Mouse (Mus musculus): ENCODE results near the gene Apoh. TPM values are rescaled to one million over a fixed set of nuclear protein-coding genes. Genes with fewer than 3 reads are reported as not detected.

The Apoh gene
- total RNA-seq, 2 experiments from 2014 or later = 0.77 to 1.2 TPM

GRCm38 (mm10) chr11:108309791-108310190 lies 33.4 kb upstream of the Apoh start:
- no peak for DNase-seq (ENCODE audit: extremely low spot score in 1 of 2, low spot score in 2 of 2)
- no peak for TF ChIP-seq CTCF (IDR thresholded peaks at IDR 0.05)
- intact Hi-C loops (cut with DNase I) = no loop called here
- Histone ChIP-seq H3K27ac (no peak overlapping the region), H3K4me3 (no peak overlapping the region)

DNA sequence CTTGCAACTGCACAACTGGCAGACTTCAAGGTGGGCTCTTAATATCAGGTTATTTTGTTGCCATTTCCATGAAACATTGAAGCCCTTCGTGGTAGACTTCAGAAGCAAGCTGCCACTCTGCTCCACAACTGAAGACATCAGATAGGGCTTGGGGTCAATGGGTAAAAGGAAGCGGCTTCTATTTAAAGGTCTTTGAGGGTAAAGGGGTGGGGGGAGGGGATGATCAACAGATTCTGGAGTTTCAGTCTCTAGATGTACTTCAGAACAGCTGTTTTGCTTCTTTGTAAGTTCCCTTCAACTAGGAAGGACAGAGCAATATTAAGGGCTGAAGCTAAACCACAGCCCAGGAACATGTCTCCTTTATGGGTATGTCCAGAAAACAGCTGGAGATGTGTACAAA lies 31.2 kb upstream of the Apoh start:
- no peak for DNase-seq (ENCODE audit: extremely low spot score in 1 of 2, low spot score in 2 of 2)
- no peak for TF ChIP-seq CTCF (IDR thresholded peaks at IDR 0.05)
- H3K4me3 ChIP-seq = no peak overlapping the region
- intact Hi-C loops (cut with DNase I) = no loop called here
- H3K27ac ChIP-seq = no peak overlapping the region; the same call in 1 of the 2 replicates

- no peak for TF ChIP-seq CTCF (IDR thresholded peaks at IDR 0.05)
- no peak overlapping the region; the same call in 1 of the 2 replicates for H3K27ac ChIP-seq
- DNase-seq (ENCODE audit: extremely low spot score in 1 of 2, low spot score in 2 of 2) = no peak
- no peak overlapping the region for H3K4me3 ChIP-seq
- intact Hi-C loops (cut with DNase I) = no loop called here
Measured at GRCm38 (mm10) chr11:108312516-108312915, 30.6 kb upstream of the Apoh start.

DNA sequence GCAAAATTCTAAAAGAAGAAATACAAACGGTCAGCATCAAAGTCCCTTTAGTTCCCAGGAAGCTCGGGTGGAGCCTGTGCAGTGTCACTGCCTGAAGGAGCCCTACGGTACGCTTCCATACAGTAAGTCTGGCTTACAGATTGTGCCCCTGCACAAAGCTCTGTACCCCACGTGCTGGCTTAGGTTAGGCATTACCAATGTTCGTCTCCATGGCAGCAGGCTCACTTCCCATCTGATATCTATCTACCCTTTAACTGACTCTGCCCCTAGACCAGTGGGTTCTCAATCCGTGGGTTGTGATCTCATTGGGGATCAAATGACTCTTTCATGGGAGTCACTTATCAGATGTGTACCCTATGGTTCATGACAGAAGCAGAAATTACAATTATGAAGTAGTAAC lies 27.4 kb upstream of the Apoh start:
- TF ChIP-seq CTCF (IDR thresholded peaks at IDR 0.05) = no peak
- no peak for DNase-seq (ENCODE audit: extremely low spot score in 1 of 2, low spot score in 2 of 2)
- Histone ChIP-seq H3K4me3 (no peak overlapping the region), H3K27ac (no peak overlapping the region)
- intact Hi-C loops (cut with DNase I) = no loop called here

DNA sequence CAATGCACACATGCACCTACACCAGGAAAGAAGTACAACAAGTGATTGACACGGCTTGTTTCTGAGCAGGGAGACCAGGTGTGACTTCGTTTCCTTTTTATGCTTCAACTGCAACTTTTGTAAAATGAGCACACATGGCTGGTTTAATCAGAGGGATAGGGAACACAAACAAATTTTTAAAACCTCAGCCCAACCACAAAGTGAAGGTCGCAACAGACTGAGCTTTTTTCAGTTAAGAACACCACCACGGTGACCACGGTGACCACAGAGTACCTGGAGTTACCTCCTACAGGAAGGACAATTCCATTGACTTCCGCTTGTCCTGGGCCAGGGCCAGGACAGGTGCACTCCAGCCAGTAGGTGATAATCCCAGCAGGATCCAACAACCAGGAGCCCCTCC lies 25.3 kb upstream of the Apoh start:
- TF ChIP-seq CTCF (IDR thresholded peaks at IDR 0.05) = no peak
- no peak overlapping the region for H3K4me3 ChIP-seq
- no peak for DNase-seq (ENCODE audit: extremely low spot score in 1 of 2, low spot score in 2 of 2)
- intact Hi-C loops (cut with DNase I) = no loop called here
- no peak overlapping the region for H3K27ac ChIP-seq

GRCm38 (mm10) chr11:108319162-108319561 lies 24.0 kb upstream of the Apoh start:
- H3K27ac ChIP-seq = no peak overlapping the region
- no peak for DNase-seq (ENCODE audit: extremely low spot score in 1 of 2, low spot score in 2 of 2)
- intact Hi-C loops (cut with DNase I) = no loop called here
- no peak for TF ChIP-seq CTCF (IDR thresholded peaks at IDR 0.05)
- no peak overlapping the region for H3K4me3 ChIP-seq

- DNase-seq (ENCODE audit: extremely low spot score in 1 of 2, low spot score in 2 of 2) = no peak
- no peak for TF ChIP-seq CTCF (IDR thresholded peaks at IDR 0.05)
- H3K27ac ChIP-seq = no peak overlapping the region
- intact Hi-C loops (cut with DNase I) = no loop called here
- H3K4me3 ChIP-seq = no peak overlapping the region
Measured at GRCm38 (mm10) chr11:108320561-108320960, 22.6 kb upstream of the Apoh start.

GRCm38 (mm10) chr11:108322156-108322555 lies 21.0 kb upstream of the Apoh start:
- TF ChIP-seq CTCF (IDR thresholded peaks at IDR 0.05) = no peak
- intact Hi-C loops (cut with DNase I) = no loop called here
- no peak overlapping the region for H3K4me3 ChIP-seq
- no peak overlapping the region for H3K27ac ChIP-seq
- no peak for DNase-seq (ENCODE audit: extremely low spot score in 1 of 2, low spot score in 2 of 2)

DNA sequence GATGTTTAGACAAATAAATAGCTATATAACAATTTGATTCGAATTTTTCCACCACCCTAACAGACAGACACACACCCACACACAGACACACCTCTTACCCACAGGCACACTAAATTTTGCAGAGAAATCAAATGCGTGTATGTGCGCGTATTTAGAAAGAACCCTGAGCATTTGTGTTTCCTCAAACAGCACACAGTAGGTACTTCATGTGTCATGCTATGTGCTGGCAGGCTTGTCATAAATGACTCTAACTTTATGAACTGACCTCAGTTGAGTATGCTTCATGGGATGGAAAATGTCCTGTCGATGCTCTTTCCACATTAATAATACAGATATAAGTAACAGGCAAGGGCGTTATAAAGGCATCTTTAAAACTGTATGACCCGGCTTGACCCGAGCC lies 17.2 kb upstream of the Apoh start:
- DNase-seq (ENCODE audit: extremely low spot score in 1 of 2, low spot score in 2 of 2) = no peak
- intact Hi-C loops (cut with DNase I) = no loop called here
- no peak for TF ChIP-seq CTCF (IDR thresholded peaks at IDR 0.05)
- Histone ChIP-seq H3K27ac (no peak overlapping the region), H3K4me3 (no peak overlapping the region)

DNA sequence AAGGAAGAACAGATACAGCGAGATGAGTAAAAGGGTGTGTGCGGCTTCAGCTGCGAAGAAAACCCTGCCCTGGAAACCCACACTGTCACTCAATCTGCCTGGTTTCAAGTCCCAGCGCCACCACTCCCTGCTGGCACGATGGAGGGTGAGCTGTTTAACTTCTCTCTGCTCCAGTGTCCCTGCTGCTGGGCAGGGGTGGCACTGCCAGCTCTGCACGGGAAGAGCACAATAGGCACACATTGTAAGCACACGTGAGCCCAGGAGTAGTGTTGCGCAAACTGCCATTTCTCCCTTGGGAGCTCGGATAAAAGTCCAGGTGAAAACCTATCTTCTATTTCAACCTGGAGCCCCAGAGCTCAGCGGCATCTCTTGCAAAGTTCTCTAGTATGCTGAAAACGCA lies 12.3 kb upstream of the Apoh start:
- intact Hi-C loops (cut with DNase I) = no loop called here
- Histone ChIP-seq H3K4me3 (no peak overlapping the region), H3K27ac (no peak overlapping the region)
- no peak for DNase-seq (ENCODE audit: extremely low spot score in 1 of 2, low spot score in 2 of 2)
- no peak for TF ChIP-seq CTCF (IDR thresholded peaks at IDR 0.05)

- intact Hi-C loops (cut with DNase I) = no loop called here
- Histone ChIP-seq H3K4me3 (no peak overlapping the region), H3K27ac (no peak overlapping the region)
- TF ChIP-seq CTCF (IDR thresholded peaks at IDR 0.05) = no peak
- DNase-seq (ENCODE audit: extremely low spot score in 1 of 2, low spot score in 2 of 2) = no peak
Measured at GRCm38 (mm10) chr11:108333006-108333405, 10.1 kb upstream of the Apoh start.

DNA sequence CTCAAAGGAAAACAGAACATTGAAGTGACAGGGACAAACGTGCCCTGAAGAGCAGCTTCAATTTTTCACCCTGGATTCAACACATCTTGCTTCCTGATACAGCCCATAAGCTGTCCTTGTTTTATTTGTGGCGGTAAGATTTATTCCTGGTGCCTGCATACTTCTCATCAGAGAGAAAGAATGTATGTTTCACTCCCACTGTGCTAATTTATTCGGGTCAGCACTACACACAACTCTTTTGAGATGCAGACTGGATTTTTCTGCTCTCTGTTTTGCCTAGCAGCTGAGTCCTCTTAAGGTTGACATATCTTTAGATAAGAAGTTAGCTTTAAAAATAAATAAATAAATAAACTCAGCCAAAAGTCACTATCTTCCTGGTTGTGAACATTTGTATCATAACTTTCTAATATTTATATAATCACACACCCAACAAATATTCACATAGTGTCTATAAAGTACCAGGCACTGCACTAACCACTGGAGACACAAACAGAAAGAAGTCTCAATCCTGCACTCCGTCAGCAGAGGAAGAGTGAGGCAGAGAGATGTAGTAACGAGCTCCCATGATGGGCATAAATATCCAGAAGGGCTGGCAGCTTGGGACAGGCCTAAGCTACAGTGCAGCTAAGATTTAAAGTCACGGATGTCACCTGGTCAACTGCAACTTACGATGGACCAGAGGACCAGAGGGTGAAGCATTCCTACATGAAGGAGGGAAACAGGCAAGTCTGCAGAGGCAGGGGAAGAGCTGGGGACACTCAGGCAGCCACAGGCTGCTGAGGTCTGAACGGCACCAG lies 9.4 kb upstream of the Apoh start:
- intact Hi-C loops (cut with DNase I) = no loop called here
- H3K4me3 ChIP-seq = no peak overlapping the region
- no peak overlapping the region for H3K27ac ChIP-seq
- no peak for DNase-seq (ENCODE audit: extremely low spot score in 1 of 2, low spot score in 2 of 2)
- TF ChIP-seq CTCF (IDR thresholded peaks at IDR 0.05) = no peak

GRCm38 (mm10) chr11:108334658-108335057 lies 8.5 kb upstream of the Apoh start:
- DNase-seq (ENCODE audit: extremely low spot score in 1 of 2, low spot score in 2 of 2) = no peak
- intact Hi-C loops (cut with DNase I) = no loop called here
- Histone ChIP-seq H3K27ac (no peak overlapping the region), H3K4me3 (no peak overlapping the region)
- no peak for TF ChIP-seq CTCF (IDR thresholded peaks at IDR 0.05)

Data from left cerebral cortex, adult 2 months (tissue).